ENCODE assay signal across 7 mouse cellular contexts in the genomic region with DNA sequence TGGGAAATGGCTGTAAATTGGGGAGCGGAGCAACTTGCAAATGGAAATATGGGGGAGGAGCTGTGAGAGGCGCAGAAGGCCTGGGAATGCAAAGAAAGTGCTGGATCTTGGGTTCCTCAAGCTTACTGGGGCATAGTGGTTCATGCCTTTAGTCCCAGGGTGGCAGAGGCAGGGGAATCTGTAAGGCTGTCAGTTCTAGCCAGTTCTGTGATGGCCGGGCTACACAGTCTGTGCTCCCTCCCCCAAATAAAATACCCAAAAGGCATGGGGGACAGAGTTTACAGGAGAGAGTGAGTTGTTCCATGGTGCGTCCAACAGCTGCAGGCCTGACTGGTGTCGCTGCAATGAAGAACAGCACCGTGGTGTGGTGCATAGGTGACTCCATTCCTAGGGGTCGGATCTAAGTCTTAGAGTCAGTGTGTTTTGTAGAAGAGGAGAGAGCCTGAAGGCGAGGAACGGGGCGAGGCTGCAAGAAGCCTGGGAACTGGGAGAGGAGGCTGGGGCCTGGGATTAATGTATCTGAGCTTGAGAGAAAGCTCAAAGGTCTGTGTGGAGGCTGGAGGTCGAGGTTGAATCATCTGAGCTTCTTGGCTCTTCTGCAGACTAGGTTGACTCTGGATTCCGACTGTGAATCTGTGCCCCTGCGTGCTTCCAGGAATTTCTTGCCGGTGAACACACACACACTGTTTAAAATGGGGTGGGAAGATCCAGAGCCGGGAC. TPM values are rescaled to one million over a fixed set of nuclear protein-coding genes. Genes with fewer than 3 reads are reported as not detected.
DNase-seq lines count a peak whose midpoint lies in the region; ATAC-seq and TF ChIP-seq lines count a peak whose summit lies in the region.

No protein-coding gene starts in this region.

- peaks cover 18% of the 10 kb centered on the region for H3K4me1 ChIP-seq in testis, adult 2 months (ENCODE audit: control insufficient read depth, insufficient read depth, low read length)
- H3K4me1 ChIP-seq in heart, embryonic 14.5 days (ENCODE audit: control insufficient read depth in 2 of 2, insufficient read depth in 2 of 2, low read length in 2 of 2) = peaks cover 59 to 74% of the 10 kb centered on the region in 2 experiments
- peaks cover 62% of the 10 kb centered on the region for H3K4me1 ChIP-seq in limb, embryonic 12.5 days (replicated peaks)

- H3K9me3 ChIP-seq in heart, embryonic 14.5 days (ENCODE audit: control insufficient read depth, low read length) = no peaks in the 10 kb centered on the region
- no peaks in the 10 kb centered on the region for H3K9me3 ChIP-seq in limb, embryonic 12.5 days

- TF ChIP-seq CTCF in testis, adult 2 months (IDR thresholded peaks at IDR 0.05; ENCODE audit: control insufficient read depth, insufficient read depth, insufficient replicate concordance, low read depth, low read length) = no peak

- peaks cover 2% of the 10 kb centered on the region; the same call in 1 of the 2 replicates for H3K27me3 ChIP-seq in testis, adult 2 months (ENCODE audit: control insufficient read depth, insufficient read depth, low read length)
- H3K27me3 ChIP-seq in heart, embryonic 14.5 days (ENCODE audit: control insufficient read depth, insufficient read depth, low read length) = no peaks in the 10 kb centered on the region
- H3K27me3 ChIP-seq in limb, embryonic 12.5 days = no peaks in the 10 kb centered on the region

- H3K9ac ChIP-seq in heart, embryonic 14.5 days (ENCODE audit: low read length) = peak overlapping the region; percentile 97
- H3K9ac ChIP-seq in limb, embryonic 12.5 days (replicated peaks) = peak overlapping the region; percentile 88

- WGBS in heart, embryonic 14.5 days = 22% methylated on average over 15 of the region's 15 CpGs
- WGBS in limb, embryonic 12.5 days = 7% methylated on average over 15 of the region's 15 CpGs

- DNase-seq in testis, postnatal 14 days (ENCODE audit: low spot score) = no peak
- no peak for DNase-seq in layer of hippocampus, adult 9-10 months (ENCODE audit: low spot score)
- DNase-seq in thymus, postnatal 10 days (ENCODE audit: low spot score in 2 of 2) = no peak
- DNase-seq in cerebellum, postnatal 36 days = no peak

- H3K4me2 ChIP-seq in heart, embryonic 14.5 days (ENCODE audit: low read length) = peak overlapping the region; percentile 77
- peak overlapping the region; percentile 79 for H3K4me2 ChIP-seq in limb, embryonic 12.5 days

- no peaks in the 10 kb centered on the region for H3K36me3 ChIP-seq in testis, adult 2 months (ENCODE audit: control insufficient read depth, insufficient read depth, low read length)
- H3K36me3 ChIP-seq in heart, embryonic 14.5 days (ENCODE audit: control insufficient read depth, insufficient read depth, low read length) = no peaks in the 10 kb centered on the region
- H3K36me3 ChIP-seq in limb, embryonic 12.5 days = no peaks in the 10 kb centered on the region

- no peak for ATAC-seq in heart, embryonic 14.5 days (ENCODE audit: insufficient number of reproducible peaks, insufficient read depth, low FRiP score, low read depth)
- ATAC-seq in limb, embryonic 12.5 days (ENCODE audit: insufficient number of reproducible peaks, insufficient read depth, low FRiP score, low TSS enrichment, low read depth) = no peak

- peak overlapping the region; percentile 57 for H3K4me3 ChIP-seq in testis, adult 2 months (ENCODE audit: control insufficient read depth, low read depth, low read length)
- H3K4me3 ChIP-seq in heart, embryonic 14.5 days (ENCODE audit: control insufficient read depth in 1 of 2, insufficient read depth in 1 of 2, low read depth in 1 of 2, low read length in 2 of 2) = peak overlapping the region; percentile 87 to 94
- H3K4me3 ChIP-seq in limb, embryonic 12.5 days (replicated peaks) = peak overlapping the region; percentile 81

- no peak for TF ChIP-seq POLR2A in testis, adult 2 months (IDR thresholded peaks at IDR 0.05; ENCODE audit: control insufficient read depth, low read depth, low read length)

- H3K27ac ChIP-seq in testis, adult 2 months (ENCODE audit: control insufficient read depth, insufficient read depth, low read depth, low read length) = peak overlapping the region; percentile 34; the same call in 1 of the 2 replicates
- H3K27ac ChIP-seq in heart, embryonic 14.5 days (replicated peaks in 1 of 2; ENCODE audit: control insufficient read depth in 1 of 2, insufficient read depth in 1 of 2, low read depth in 2 of 2, low read length in 2 of 2) = peak overlapping the region; percentile 97 to 98
- peak overlapping the region; percentile 96 for H3K27ac ChIP-seq in limb, embryonic 12.5 days

RNA-seq across cellular contexts. Expression of a gene that starts 0.6 kb away (rescaled TPM):
- 1.6 and 2.3 TPM in 2 replicates for polyA plus RNA-seq in testis, adult 2 months (2012; rRNA removed)
- 29.4 and 30.6 TPM in 2 replicates for polyA plus RNA-seq in heart, embryonic 14.5 days (2014; fragmentation: Nextera tagmentation; extraction: Ambion mirVana)
- 20.5 and 24.1 TPM in 2 replicates for polyA plus RNA-seq in limb, embryonic 12.5 days (2016; fragmentation: Nextera tagmentation; extraction: Ambion mirVana)

RNA-seq across cellular contexts. Expression of a gene that starts 21.7 kb away (rescaled TPM):
- polyA plus RNA-seq in testis, adult 2 months (2012; rRNA removed) = 442 and 506 TPM in 2 replicates
- 234 and 253 TPM in 2 replicates for polyA plus RNA-seq in heart, embryonic 14.5 days (2014; fragmentation: Nextera tagmentation; extraction: Ambion mirVana)
- polyA plus RNA-seq in limb, embryonic 12.5 days (2016; fragmentation: Nextera tagmentation; extraction: Ambion mirVana) = 472 and 476 TPM in 2 replicates

RNA-seq across cellular contexts. Expression of a gene that starts 34.9 kb away (rescaled TPM):
- polyA plus RNA-seq in testis, adult 2 months (2012; rRNA removed) = 38.2 and 38.6 TPM in 2 replicates
- 14.5 and 15.6 TPM in 2 replicates for polyA plus RNA-seq in heart, embryonic 14.5 days (2014; fragmentation: Nextera tagmentation; extraction: Ambion mirVana)
- polyA plus RNA-seq in limb, embryonic 12.5 days (2016; fragmentation: Nextera tagmentation; extraction: Ambion mirVana) = 37.9 and 39.7 TPM in 2 replicates

RNA-seq across cellular contexts. Expression of a gene that starts 46.8 kb away (rescaled TPM):
- 14.0 and 14.5 TPM in 2 replicates for polyA plus RNA-seq in testis, adult 2 months (2012; rRNA removed)
- polyA plus RNA-seq in heart, embryonic 14.5 days (2014; fragmentation: Nextera tagmentation; extraction: Ambion mirVana) = 19.8 and 26.5 TPM in 2 replicates
- 227 and 231 TPM in 2 replicates for polyA plus RNA-seq in limb, embryonic 12.5 days (2016; fragmentation: Nextera tagmentation; extraction: Ambion mirVana)

RNA-seq across cellular contexts. Expression of a gene that starts 59.2 kb away (rescaled TPM):
- polyA plus RNA-seq in testis, adult 2 months (2012; rRNA removed) = 4.9 and 5.7 TPM in 2 replicates
- 9.0 TPM in 2 replicates for polyA plus RNA-seq in heart, embryonic 14.5 days (2014; fragmentation: Nextera tagmentation; extraction: Ambion mirVana)
- 34.6 and 34.9 TPM in 2 replicates for polyA plus RNA-seq in limb, embryonic 12.5 days (2016; fragmentation: Nextera tagmentation; extraction: Ambion mirVana)

Comparison
In these comparisons a context has a peak if more than half of its experiments do, and no peak if none do; other contexts are left out.
1. H3K27ac ChIP-seq: peak in every context shown above with its lines; median percentile 98 in heart, embryonic 14.5 days; 96 in limb, embryonic 12.5 days; 34 in testis, adult 2 months.